Mouse (Mus musculus) bone marrow, adult 2 months (tissue): ENCODE results near the gene Scaper. TPM values are rescaled to one million over a fixed set of nuclear protein-coding genes. Genes with fewer than 3 reads are reported as not detected.

Experiments
- H3K27ac ChIP-seq: fragments of 200-500 bp; 2 replicates; pipeline ENCODE4 v1.5.1; 2012; ENCODE audit warnings: low read depth, mild to moderate bottlenecking, control low read depth, inconsistent platforms, low read length; ENCODE audit not compliant: control insufficient read depth, poor library complexity, insufficient read depth
- H3K4me1 ChIP-seq: fragments of 200-500 bp; 2 replicates; pipeline ENCODE4 v1.6.1; 2011; ENCODE audit warnings: low read length; ENCODE audit not compliant: control insufficient read depth, insufficient read depth
- H3K4me3 ChIP-seq: fragments of 200-500 bp; replicated peaks from 2 replicates; pipeline ENCODE3; 2011; ENCODE audit warnings: mild to moderate bottlenecking, low read depth, low read length, control low read depth; ENCODE audit not compliant: control insufficient read depth
- CTCF ChIP-seq: fragments of 200-500 bp; IDR thresholded peaks from 2 replicates; pipeline ENCODE4 v1.5.1; 2011; ENCODE audit warnings: low read length, control low read depth; ENCODE audit not compliant: control insufficient read depth, insufficient read depth
- POLR2A ChIP-seq: fragments of 200-500 bp; IDR thresholded peaks from 2 replicates; pipeline ENCODE4 v1.6.1; 2011; ENCODE audit warnings: low read depth, mild to moderate bottlenecking, control low read depth, low read length, borderline replicate concordance; ENCODE audit not compliant: control insufficient read depth
- WGBS: fragments of 180-500 bp; shearing (Covaris S2); methylation state at CpG from one replicate; pipeline ENCODE4 v1.1.7; 2018; 5-methylcytosine and 5-hydroxymethylcytosine counted together
- polyA plus RNA-seq: library from polyadenylated mRNA; stranded (reverse); fragments of >200 nt; gene quantifications from 2 replicates; pipeline ENCODE4 v1.2.4, GENCODE M21; 2011; ENCODE audit warnings: low replicate concordance; ENCODE audit not compliant: missing spikeins, insufficient read depth, insufficient read length

The Scaper gene
- polyA plus RNA-seq, result 11.6 and 29.4 TPM in 2 replicates

- under 1% methylated on average over 52 of the region's 60 CpGs for WGBS
- H3K27ac ChIP-seq, result peak within 1 kb of the TSS; percentile 65
Measured at GRCm38 (mm10) chr9:55937664-55938617, at the start of gene Scaper. Gene Scaper, minus strand, starts transcription at chr9:55938119.

GRCm38 (mm10) chr9:55946819-55947218 lies 8.9 kb upstream of the Scaper start:
- 13% methylated on average over 1 of the region's 1 CpGs for WGBS
- TF ChIP-seq CTCF, result no peak
- TF ChIP-seq POLR2A, result no peak
- no peak overlapping the region for H3K27ac ChIP-seq

More at GRCm38 (mm10) chr9:55937664-55938617, at the start of gene Scaper:
- Histone ChIP-seq H3K4me1 (no peaks in the 10 kb centered on the region; the same call in 1 of the 2 replicates), H3K4me3 (peak within 1 kb of the TSS; percentile 78)
- TF ChIP-seq POLR2A (peak; percentile 53; the same call in 1 of the 2 replicates), CTCF (no peak; the same call in 1 of the 2 replicates)

GRCm38 (mm10) chr9:55941356-55941755 lies 3.4 kb upstream of the Scaper start:
- TF ChIP-seq CTCF (no peak), POLR2A (no peak)
- no peak overlapping the region for H3K4me3 ChIP-seq
- H3K4me1 ChIP-seq, result no peaks in the 10 kb centered on the region; the same call in 1 of the 2 replicates
- no peak overlapping the region for H3K27ac ChIP-seq

More at GRCm38 (mm10) chr9:55946819-55947218, 8.9 kb upstream of the Scaper start:
- Histone ChIP-seq H3K4me1 (no peaks in the 10 kb centered on the region), H3K4me3 (no peak overlapping the region)

DNA sequence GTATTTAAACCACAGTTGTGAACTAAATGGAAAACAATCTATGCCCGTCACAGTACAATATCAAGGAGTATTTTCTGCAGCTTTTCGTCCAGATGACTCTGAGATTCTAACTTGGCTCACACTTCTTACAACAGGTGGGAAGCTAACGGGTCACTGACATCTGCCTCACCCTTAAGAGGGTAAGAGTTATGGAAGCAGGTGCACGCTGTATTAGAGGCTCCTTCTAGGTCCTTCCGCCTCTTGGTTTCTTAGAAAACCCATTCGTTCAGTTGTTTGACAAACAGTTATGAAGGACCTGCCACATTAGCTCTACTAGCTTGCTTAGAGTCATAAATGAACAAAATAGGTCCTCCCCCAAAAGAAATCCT lies 683 bp upstream of the Scaper start:
- WGBS, result 9% methylated on average over 6 of the region's 6 CpGs
- TF ChIP-seq CTCF, result no peak
- TF ChIP-seq POLR2A, result no peak
- Histone ChIP-seq H3K4me3 (peak overlapping the region; percentile 78), H3K27ac (no peak overlapping the region), H3K4me1 (no peaks in the 10 kb centered on the region; the same call in 1 of the 2 replicates)

- H3K4me3 ChIP-seq, result peak overlapping the region; percentile 73
- no peaks in the 10 kb centered on the region; the same call in 1 of the 2 replicates for H3K4me1 ChIP-seq
- H3K27ac ChIP-seq, result no peak overlapping the region
- WGBS, result 31% methylated on average over 5 of the region's 5 CpGs
- TF ChIP-seq POLR2A (no peak), CTCF (no peak)
Measured at GRCm38 (mm10) chr9:55937224-55937663, 675 bp downstream of the Scaper start.

DNA sequence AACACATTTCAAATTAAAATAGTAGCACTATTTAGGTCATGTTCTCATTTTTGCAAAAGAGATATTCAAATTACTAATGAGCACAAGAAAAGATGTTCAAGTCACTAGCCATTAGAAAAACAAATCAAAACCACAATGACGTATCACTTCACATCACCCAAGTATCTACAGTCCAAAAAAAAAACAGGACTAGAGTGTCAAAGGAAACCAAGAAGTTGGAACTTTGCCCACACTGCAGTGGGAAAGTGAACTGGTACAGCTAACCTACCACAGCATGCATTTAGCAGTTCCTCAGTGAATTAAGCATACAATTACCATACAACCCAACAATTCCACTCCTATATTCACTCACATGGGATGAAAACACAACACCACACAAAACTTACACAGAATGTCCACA lies 5.4 kb downstream of the Scaper start:
- Histone ChIP-seq H3K4me1 (no peaks in the 10 kb centered on the region; the same call in 1 of the 2 replicates), H3K27ac (no peak overlapping the region), H3K4me3 (no peak overlapping the region)
- 11% methylated on average over 1 of the region's 1 CpGs for WGBS
- no peak for TF ChIP-seq CTCF

DNA sequence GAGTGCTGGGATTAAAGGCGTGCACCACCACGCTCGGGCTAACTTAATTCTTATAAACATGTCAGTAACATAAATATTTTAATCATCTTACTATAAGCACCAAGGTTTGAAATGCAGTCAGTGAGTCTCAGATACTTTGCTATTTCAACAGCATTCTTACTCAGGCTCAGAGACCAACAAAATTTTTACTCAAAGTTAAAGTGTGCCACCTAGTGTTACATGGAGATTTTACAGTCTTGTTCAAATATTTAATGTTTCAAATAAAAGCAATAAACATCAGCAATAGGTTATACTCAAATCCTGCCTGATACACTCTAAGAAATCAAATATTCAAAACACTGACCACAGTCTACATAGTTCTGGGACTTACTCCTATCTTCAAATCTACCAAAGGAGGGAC lies 19.3 kb downstream of the Scaper start:
- WGBS, result 81% methylated on average over 3 of the region's 3 CpGs
- H3K27ac ChIP-seq, result no peak overlapping the region
- H3K4me1 ChIP-seq, result no peaks in the 10 kb centered on the region
- TF ChIP-seq POLR2A (no peak), CTCF (no peak)
- H3K4me3 ChIP-seq, result no peak overlapping the region

GRCm38 (mm10) chr9:55916751-55917150 lies 21.2 kb downstream of the Scaper start:
- Histone ChIP-seq H3K4me3 (no peak overlapping the region), H3K4me1 (no peaks in the 10 kb centered on the region), H3K27ac (no peak overlapping the region)
- TF ChIP-seq POLR2A (no peak), CTCF (no peak)
